ENCODE assay signal across 30 mouse cellular contexts in the genomic region with DNA sequence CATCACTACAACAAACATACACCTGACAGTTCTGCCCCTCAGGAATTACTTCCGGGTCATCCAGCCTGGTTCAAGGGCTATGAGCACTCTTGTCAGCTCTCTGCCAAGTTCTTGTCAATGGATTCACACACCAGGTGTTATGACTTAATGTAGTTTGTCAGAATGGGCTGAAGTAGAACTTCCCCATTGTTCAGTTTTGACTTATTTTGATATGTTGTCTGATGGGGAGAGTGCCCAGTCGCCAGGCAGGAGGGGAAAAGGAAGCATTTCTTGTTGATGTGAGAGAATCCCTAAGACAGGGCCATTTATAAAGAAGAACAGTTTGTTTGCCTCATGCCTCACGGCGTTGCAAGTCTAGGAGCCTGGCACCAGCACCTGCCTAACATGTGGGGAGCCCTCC.
"Had no signal": no experiment of that assay in that cellular context is flagged by ENCODE, and none has a peak within 500 bp of the region (broad histone marks: within the 10 kb centered on the region; RNA-seq: fewer than 3 reads in every experiment).

No protein-coding gene starts in this region.

- H3K9ac ChIP-seq: heart, embryonic 12.5 days; heart, embryonic 13.5 days; heart, embryonic 15.5 days; hindbrain, embryonic 12.5 days; hindbrain, embryonic 13.5 days; hindbrain, embryonic 14.5 days; hindbrain, embryonic 15.5 days; intestine, embryonic 15.5 days; kidney, embryonic 15.5 days had no signal

- H3K9me3 ChIP-seq: heart, embryonic 10.5 days; heart, embryonic 12.5 days; heart, embryonic 13.5 days; heart, embryonic 15.5 days; hindbrain, embryonic 10.5 days; hindbrain, embryonic 12.5 days; hindbrain, embryonic 13.5 days; hindbrain, embryonic 15.5 days; intestine, embryonic 15.5 days; kidney, embryonic 15.5 days had no signal

- H3K27ac ChIP-seq: heart, embryonic 10.5 days; heart, embryonic 13.5 days; heart, embryonic 15.5 days; hindbrain, embryonic 12.5 days; hindbrain, embryonic 13.5 days; hindbrain, embryonic 14.5 days; hindbrain, embryonic 15.5 days; hindbrain, postnatal 0 days; intestine, embryonic 15.5 days; kidney, embryonic 15.5 days; kidney, postnatal 0 days; layer of hippocampus, adult 2 months had no signal

- H3K36me3 ChIP-seq: heart, embryonic 10.5 days; heart, embryonic 12.5 days; heart, embryonic 13.5 days; heart, embryonic 15.5 days; hindbrain, embryonic 10.5 days; hindbrain, embryonic 12.5 days; hindbrain, embryonic 13.5 days; hindbrain, embryonic 15.5 days; intestine, embryonic 15.5 days; kidney, embryonic 15.5 days had no signal

- DNase-seq: heart, postnatal 10 days; heart, postnatal 14 days; heart, postnatal 36 days; heart, postnatal 4 days; kidney, adult 11 months; kidney, adult 18-20 months; kidney, adult 2 months; kidney, adult 8-10 months; kidney, adult 9 months; kidney, postnatal 10 days; kidney, postnatal 14 days; kidney, postnatal 25 days; kidney, postnatal 36 days; kidney, postnatal 4 days; layer of hippocampus, adult 9-11 months; layer of hippocampus, postnatal 36 days had no signal

- H3K4me3 ChIP-seq: heart, embryonic 10.5 days; heart, embryonic 12.5 days; heart, embryonic 13.5 days; heart, embryonic 15.5 days; hindbrain, embryonic 10.5 days; hindbrain, embryonic 12.5 days; hindbrain, embryonic 13.5 days; hindbrain, embryonic 15.5 days; intestine, embryonic 15.5 days; kidney, embryonic 15.5 days; layer of hippocampus, adult 2 months had no signal

- H3K27me3 ChIP-seq: heart, embryonic 12.5 days; heart, embryonic 13.5 days; heart, embryonic 15.5 days; hindbrain, embryonic 12.5 days; hindbrain, embryonic 15.5 days; intestine, embryonic 15.5 days; kidney, embryonic 15.5 days had no signal
